Mouse (Mus musculus) cerebral cortex, adult 2 months (tissue): ENCODE measurements around the gene Aldh1l1.

Experiments used
- WGBS: fragments of 180-500 bp; shearing (Covaris S2); methylation state at CpG from one replicate; pipeline ENCODE4 v1.1.7; 2018; 5-methylcytosine and 5-hydroxymethylcytosine counted together

Gene Aldh1l1

DNA sequence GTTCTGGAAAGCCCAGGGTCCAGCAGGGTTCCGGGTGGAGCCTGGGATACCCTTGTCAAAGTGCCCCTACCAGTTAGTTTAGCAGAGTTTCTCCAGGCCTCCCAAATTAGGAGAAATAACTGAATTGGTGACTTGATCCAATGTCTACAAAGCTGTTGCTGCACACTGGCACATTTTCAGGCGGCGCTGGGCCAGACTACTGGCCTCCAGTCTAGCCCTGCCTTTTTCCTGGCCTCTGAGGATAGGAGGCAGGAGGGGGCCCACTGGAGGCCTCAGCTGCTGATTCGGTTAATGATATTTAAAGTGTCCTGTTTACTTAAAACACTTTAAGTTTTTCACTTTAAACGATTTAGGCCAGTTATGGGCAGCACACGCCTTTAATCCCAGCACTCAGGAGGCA lies 138.0 kb downstream of the Aldh1l1 start:
- 78% methylated on average over 6 of the region's 6 CpGs for WGBS

DNA sequence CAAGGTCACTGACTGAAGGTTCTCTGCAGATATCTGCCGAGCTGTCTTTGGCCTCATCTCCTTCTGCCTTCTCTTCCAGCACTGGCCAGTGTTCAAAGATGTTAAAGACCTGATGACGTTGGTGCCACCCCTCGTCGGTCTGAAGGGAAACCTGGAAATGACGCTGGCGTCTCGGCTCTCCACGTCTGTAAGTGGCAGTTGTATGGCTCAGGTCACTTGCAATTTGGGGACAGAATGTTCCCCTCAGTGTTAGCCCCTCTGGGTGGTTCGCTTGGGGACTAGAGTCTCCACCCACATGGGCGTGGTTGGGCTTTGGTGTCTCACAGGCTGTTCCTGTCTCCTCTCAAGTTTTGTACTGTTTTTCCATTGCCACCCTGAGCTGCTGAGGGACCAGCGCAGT lies 138.5 kb downstream of the Aldh1l1 start:
- 83% methylated on average over 11 of the region's 11 CpGs for WGBS

DNA sequence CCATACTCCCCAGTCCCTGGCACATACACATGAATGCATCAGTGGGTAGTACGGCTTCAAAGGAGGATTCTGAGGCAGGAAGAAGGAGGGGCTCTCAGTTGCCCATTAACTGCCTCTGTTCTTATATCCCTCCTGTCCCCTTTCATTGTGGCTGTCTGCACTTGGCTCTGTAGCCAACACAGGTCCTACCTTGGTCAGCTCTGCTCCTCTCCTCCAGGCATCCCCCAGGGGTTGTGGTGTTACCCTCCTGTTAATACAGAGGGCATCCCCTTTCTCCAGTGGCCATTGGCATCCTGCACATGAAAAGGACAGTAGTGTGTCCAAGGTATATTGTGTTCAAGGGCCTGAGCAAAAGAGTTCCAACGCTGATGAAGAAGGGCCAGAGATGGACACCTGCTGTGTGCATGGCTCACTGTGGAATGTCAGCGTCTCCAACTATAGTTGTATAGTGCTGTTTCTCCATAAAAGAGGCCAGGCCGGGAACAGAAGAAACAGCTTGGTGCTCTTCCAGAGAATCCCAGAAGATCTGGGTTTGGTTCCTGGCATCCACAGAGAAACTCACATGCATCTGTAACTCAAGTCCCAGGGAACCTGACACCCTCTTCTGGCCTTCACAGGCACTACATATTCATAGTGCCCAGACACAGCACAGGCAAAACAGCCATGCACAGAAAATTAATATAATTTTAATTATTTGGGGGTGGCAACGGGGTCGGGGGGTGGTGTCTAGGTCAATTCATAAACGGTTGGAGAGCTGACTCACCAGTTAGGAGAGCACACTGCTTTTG lies 139.2 kb downstream of the Aldh1l1 start:
- WGBS, result 82% methylated on average over 7 of the region's 7 CpGs

DNA sequence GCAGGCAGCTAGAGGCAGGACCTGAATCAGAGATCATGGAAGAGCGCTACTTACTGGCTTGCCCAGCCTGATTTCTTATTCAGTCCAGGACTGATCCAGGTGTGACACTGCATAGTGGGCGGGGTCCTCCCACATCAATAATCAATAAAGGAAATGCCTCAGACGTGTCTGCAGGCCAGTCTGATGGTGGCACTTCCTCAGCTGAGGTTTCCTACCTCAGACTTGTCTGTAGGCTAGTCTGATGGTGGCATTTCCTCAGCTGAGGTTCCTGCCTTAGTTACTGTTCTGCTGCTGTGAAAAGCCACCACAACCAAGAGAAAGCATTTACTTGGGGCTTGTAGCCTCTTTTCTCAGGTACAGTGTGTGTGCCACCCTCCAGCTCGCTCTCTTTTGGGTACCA lies 141.3 kb downstream of the Aldh1l1 start:
- WGBS, result 96% methylated on average over 4 of the region's 4 CpGs

DNA sequence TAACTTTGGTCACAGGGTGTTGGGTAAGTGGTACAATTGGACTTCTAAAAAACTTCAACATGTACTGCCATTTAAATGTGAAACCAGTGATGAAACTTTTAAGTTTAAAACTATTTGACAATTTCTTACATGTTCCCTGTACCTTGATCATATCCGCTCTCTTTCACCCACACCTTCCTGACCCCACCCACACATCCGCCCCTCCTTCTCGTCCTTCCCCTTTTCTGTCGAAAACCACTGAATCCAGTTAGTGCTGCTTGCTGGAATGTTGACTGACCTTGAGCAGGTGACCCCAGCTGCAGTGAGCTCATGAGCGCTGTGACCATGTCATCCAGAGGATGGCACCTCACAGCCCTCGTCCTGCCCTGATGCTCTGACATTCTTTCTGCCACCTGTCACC lies 143.3 kb downstream of the Aldh1l1 start:
- 91% methylated on average over 6 of the region's 6 CpGs for WGBS

DNA sequence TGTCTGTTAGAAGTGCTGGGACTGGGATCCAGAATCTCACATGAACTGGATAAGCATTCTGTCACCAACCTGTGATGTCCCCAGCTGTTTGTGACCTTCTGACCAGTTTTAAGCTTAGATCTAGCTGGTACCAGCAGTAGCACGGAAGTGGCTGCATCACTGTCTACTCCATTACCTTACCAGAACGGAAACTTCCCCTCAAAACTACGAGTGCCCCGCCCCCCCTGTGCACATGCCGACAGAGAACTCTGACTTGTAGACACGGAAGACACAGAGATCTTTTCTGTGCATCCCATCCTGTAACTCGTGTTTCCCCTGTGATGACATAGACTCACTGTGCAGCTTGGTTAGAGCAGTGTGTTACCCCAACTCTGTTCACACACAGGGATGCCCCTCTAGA lies 144.2 kb downstream of the Aldh1l1 start:
- 96% methylated on average over 7 of the region's 7 CpGs for WGBS

DNA sequence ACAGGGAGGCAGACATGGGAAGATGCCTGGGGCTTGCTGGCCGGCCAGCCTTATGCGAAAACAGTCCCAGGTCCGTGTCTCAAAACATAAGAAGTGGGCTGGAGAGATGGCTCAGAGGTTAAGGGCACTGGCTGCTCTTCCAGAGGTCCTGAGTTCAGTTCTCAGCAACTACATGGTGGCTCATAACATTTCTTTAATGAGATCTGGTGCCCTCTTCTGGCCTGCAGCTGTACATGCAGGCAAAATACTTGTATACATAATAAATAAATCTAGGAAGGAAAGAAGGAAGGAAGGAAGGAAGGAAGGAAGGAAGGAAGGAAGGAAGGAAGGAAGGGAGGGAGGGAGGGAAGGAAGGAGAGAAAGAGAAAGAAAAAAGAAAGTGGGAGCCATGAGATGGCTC lies 146.3 kb downstream of the Aldh1l1 start:
- 82% methylated on average over 3 of the region's 3 CpGs for WGBS

DNA sequence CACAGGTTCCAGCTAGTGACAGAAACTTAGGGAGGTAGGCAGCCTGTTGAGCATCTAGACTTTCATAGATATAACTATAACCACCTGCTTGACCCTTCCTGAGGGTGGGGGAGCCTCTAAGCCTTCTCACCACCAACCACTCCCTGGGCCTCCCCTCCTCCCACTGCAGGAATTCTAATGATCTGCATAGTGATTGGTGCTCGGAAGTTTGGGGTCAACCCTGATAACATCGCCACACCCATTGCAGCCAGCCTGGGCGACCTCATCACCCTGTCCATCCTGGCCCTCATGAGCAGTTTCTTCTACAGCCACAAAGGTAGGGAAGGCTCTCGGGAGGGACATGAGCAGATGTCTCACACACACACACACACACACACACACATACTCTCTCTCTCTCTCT lies 148.9 kb downstream of the Aldh1l1 start:
- WGBS, result 89% methylated on average over 4 of the region's 4 CpGs

DNA sequence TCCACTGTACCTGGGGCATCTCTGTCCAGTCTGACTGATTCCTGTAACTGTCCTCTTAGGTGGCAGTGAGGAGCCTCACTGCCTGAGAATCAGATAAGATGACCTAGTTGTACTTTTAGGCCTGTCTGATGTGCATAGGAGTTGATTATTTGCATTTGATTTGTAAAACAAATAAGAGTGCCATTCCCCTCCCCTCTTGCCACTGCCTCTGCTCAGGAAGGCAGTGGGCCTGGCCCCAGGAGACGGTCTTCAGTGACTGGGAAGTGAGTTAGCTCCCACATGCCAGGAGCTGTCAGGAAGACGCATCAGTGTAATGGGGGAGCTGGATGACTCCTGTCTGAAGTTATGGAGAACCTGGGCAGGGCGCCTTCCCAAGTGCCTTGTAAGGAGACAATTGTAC lies 149.4 kb downstream of the Aldh1l1 start:
- 90% methylated on average over 3 of the region's 3 CpGs for WGBS

DNA sequence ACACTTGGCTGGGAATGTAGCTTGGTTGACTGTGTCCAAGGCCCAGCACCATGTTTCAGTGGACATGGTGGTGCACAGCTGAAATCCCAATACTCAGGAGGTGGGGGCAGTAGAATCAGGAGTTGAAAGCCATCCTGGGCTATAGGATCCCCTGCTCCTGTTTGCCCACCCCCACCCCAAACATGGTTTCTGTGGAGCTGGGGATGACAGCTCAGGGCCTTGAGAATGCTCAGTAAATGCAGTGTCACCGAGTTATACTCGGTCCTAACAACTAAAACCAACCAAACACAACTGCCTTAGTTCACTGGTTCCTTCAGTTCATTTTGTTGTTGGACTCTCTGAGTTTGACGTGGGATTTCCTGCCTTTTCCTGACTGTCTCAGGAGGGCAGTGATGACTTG lies 156.8 kb downstream of the Aldh1l1 start:
- 92% methylated on average over 3 of the region's 3 CpGs for WGBS

DNA sequence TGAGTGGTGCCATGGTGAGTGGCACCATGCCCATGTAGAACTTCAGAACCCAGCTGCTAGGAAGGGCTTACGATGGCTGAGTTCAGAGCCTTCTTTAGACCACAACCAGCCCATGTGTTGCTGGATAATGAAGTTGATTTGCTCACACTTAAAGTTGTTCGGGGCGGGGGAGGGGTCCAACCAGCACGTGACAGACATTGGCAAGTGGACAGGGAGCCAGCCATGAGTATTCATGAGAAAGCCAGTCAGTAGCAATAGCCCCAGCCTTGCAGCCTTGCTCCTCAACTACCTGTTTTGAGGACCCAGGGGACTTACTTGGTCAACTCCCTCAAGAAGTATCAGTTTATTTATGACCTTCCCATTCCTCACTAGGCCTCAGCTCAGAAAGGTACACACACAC lies 158.7 kb downstream of the Aldh1l1 start:
- 56% methylated on average over 4 of the region's 4 CpGs for WGBS

DNA sequence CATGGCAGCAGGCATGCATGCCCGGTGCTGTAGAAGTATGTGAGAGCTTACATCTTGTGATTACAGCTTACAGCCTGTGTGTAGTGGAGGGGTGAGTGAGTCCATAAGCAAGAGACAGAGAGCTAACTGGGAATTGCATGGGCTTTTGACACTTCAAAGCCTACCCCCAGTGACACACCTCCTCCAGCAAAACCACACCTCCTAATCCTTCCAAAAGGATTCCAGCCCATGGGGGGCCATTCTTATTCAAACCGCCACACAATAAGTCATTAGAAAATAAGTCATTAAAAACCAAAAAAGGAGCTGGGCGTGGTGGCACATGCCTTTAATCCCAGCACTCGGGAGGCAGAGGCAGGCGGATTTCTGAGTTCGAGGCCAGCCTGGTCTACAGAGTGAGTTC lies 162.2 kb downstream of the Aldh1l1 start:
- 94% methylated on average over 6 of the region's 6 CpGs for WGBS

DNA sequence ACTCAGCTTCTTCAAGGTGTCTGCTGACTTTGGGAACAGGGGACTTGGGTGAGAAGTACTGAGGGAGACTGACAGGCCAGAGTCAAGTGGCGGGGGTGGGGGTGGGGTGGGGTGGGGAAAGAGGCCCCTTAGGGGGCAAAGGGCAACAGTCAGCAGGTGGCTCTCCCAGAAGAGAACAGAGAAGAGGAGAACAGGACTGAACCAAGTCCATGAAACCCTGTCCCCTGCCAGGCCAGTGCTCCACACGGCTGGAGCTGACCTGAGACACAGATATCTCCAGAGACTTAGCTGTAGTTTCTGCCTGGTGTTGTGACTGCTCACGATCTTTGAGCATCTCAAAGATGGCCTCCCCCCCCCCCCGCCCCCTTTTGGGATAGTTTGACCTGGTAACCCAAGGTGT lies 163.1 kb downstream of the Aldh1l1 start:
- 84% methylated on average over 4 of the region's 4 CpGs for WGBS
